Mouse (Mus musculus) heart, adult 9 months (tissue): Measurements from ENCODE around the gene Gm42742.

ENCODE experiments used
- DNase-seq, 2 experiments: peaks; one replicate each; pipeline ENCODE4 v3.0.0; 2022; ENCODE audit warnings: low spot score in 2 of 2

The Gm42742 gene

GRCm38 (mm10) chr7:127020031-127020430, 866 bp downstream of the Gm42742 start:
- DNase-seq: no peak

GRCm38 (mm10) chr7:127019306-127019960, 1.5 kb downstream of the Gm42742 start:
- DNase-seq: no peak

- no peak for DNase-seq
These were observed 2.2 kb downstream of the Gm42742 start for GRCm38 (mm10) chr7:127018416-127019305.

GRCm38 (mm10) chr7:127017950-127018345, 2.9 kb downstream of the Gm42742 start:
- peak in 1 of 2 experiments; percentile 6 for DNase-seq

GRCm38 (mm10) chr7:127016971-127017949, 3.6 kb downstream of the Gm42742 start, which contains the start of gene Pagr1a:
Pagr1a (minus strand) TSS chr7:127017352.
- peak; percentile 96 to 97 for DNase-seq

GRCm38 (mm10) chr7:127016486-127016938, 4.4 kb downstream of the Gm42742 start:
- no peak for DNase-seq

- no peak for DNase-seq
These were observed 4.6 kb downstream of the Gm42742 start, which contains the start of gene Pagr1b for GRCm38 (mm10) chr7:127016481-127016485. Pagr1b (minus strand) TSS chr7:127016484.

- DNase-seq: peak; percentile 45 to 61
These were observed 4.8 kb downstream of the Gm42742 start for GRCm38 (mm10) chr7:127016081-127016480.

- DNase-seq: no peak
These were observed 5.9 kb downstream of the Gm42742 start for GRCm38 (mm10) chr7:127014993-127015392.

GRCm38 (mm10) chr7:127014320-127014719, 6.6 kb downstream of the Gm42742 start, which contains the start of gene Mvp:
Mvp (minus strand) TSS chr7:127014621.
- peak; percentile 85 to 87 for DNase-seq

- DNase-seq: no peak
These were observed 7.5 kb downstream of the Gm42742 start for GRCm38 (mm10) chr7:127013385-127013784.

GRCm38 (mm10) chr7:127012845-127013244, 8.1 kb downstream of the Gm42742 start:
- DNase-seq: no peak

GRCm38 (mm10) chr7:127012374-127012773, 8.5 kb downstream of the Gm42742 start:
- DNase-seq: no peak

GRCm38 (mm10) chr7:127011717-127012116, 9.2 kb downstream of the Gm42742 start:
- no peak for DNase-seq

GRCm38 (mm10) chr7:127011051-127011450, 9.8 kb downstream of the Gm42742 start:
- no peak for DNase-seq

- no peak for DNase-seq
These were observed 11.4 kb downstream of the Gm42742 start for GRCm38 (mm10) chr7:127009307-127010085.

GRCm38 (mm10) chr7:127008239-127009019, 12.5 kb downstream of the Gm42742 start:
- DNase-seq: peak; percentile 90 to 93

- DNase-seq: no peak
These were observed 13.4 kb downstream of the Gm42742 start for GRCm38 (mm10) chr7:127007313-127008024.

- no peak for DNase-seq
These were observed 16.6 kb downstream of the Gm42742 start for GRCm38 (mm10) chr7:127004122-127004875.
